Mouse (Mus musculus) ES-E14 (cell line): Measurements from ENCODE around the gene Anapc2. TPM values are rescaled to one million over a fixed set of nuclear protein-coding genes. Genes with fewer than 3 reads are reported as not detected.

Source experiments
- DNase-seq: peaks from one replicate; pipeline ENCODE4 v3.0.0-alpha.2; 2013; ENCODE audit warnings: low read depth, low spot score
- H3K27ac ChIP-seq: 2 replicates; pipeline ENCODE4 v1.5.1; 2012; ENCODE audit warnings: low read depth, mild to moderate bottlenecking, low read length, moderate library complexity, mixed read lengths; ENCODE audit not compliant: poor library complexity, insufficient read depth, severe bottlenecking
- H3K36me3 ChIP-seq: 2 replicates; pipeline ENCODE4 v1.6.1; 2012; ENCODE audit warnings: mild to moderate bottlenecking, low read length, moderate library complexity, mixed read lengths; ENCODE audit not compliant: control insufficient read depth, poor library complexity, insufficient read depth, severe bottlenecking
- H3K4me1 ChIP-seq, 2 experiments: fragments of 150-350 bp in 1 of 2; sonication (generic) in 1 of 2; 2 replicates each; pipeline ENCODE4 v1.6.1; 2012; ENCODE audit warnings: low read length in 2 of 2, mild to moderate bottlenecking in 1 of 2, mixed read lengths in 1 of 2; ENCODE audit not compliant: control insufficient read depth in 2 of 2, insufficient read depth in 2 of 2, poor library complexity in 1 of 2
- H3K4me3 ChIP-seq, 2 experiments: fragments of 150-350 bp in 1 of 2; sonication (generic) in 1 of 2; 2 replicates each; pipeline ENCODE4 v1.5.1; 2012; ENCODE audit warnings: low read length in 2 of 2, low read depth in 1 of 2, mild to moderate bottlenecking in 1 of 2, mixed read lengths in 1 of 2; ENCODE audit not compliant: insufficient read depth in 1 of 2, poor library complexity in 1 of 2, severe bottlenecking in 1 of 2
- H3K9ac ChIP-seq: 2 replicates; pipeline ENCODE4 v1.6.1; 2012; ENCODE audit warnings: low read depth, mild to moderate bottlenecking, low read length, mixed read lengths; ENCODE audit not compliant: poor library complexity, insufficient read depth, severe bottlenecking
- H3K9me3 ChIP-seq: fragments of 150-350 bp; sonication (generic); 2 replicates; pipeline ENCODE4 v1.6.1; 2012; ENCODE audit warnings: low read depth, mild to moderate bottlenecking, low read length; ENCODE audit not compliant: control insufficient read depth, insufficient read depth
- CHD2 ChIP-seq: IDR thresholded peaks from 2 replicates; pipeline ENCODE4 v1.6.1; 2014; ENCODE audit warnings: mild to moderate bottlenecking, low read depth, low read length, inconsistent platforms
- HCFC1 ChIP-seq: IDR thresholded peaks from 2 replicates; pipeline ENCODE4 v1.6.1; 2012; ENCODE audit warnings: low read length, inconsistent platforms, borderline replicate concordance; ENCODE audit not compliant: insufficient read depth
- MAFK ChIP-seq: IDR thresholded peaks from 2 replicates; pipeline ENCODE4 v1.6.1; 2014; ENCODE audit warnings: mild to moderate bottlenecking, low read depth, low read length, inconsistent platforms; ENCODE audit not compliant: insufficient read depth
- ZC3H11A ChIP-seq: IDR thresholded peaks from 2 replicates; pipeline ENCODE4 v1.6.1; 2012; ENCODE audit warnings: low read depth, mild to moderate bottlenecking, inconsistent platforms, low read length, borderline replicate concordance
- ZNF384 ChIP-seq: IDR thresholded peaks from 2 replicates; pipeline ENCODE4 v1.6.1; 2012; ENCODE audit warnings: low read depth, low read length, inconsistent platforms
- in situ Hi-C, 2 experiments: fragments of 600-800 bp; cut with MboI; formaldehyde crosslinking; loops; one replicate each; pipeline ENCODE4 v1.15.1; 2025; ENCODE audit warnings: low sequenced_read_pairs in 2 of 2, inconsistent platforms in 1 of 2; ENCODE audit not compliant: unreplicated experiment in 2 of 2
- total RNA-seq: library from RNA; depleted of rRNA; stranded (reverse); fragments of 300-350 nt; gene quantifications from 2 replicates; pipeline ENCODE4 v1.2.3, GENCODE M21; 2012

The Anapc2 gene
- total RNA-seq, 1 experiment: 25.2 TPM

DNA sequence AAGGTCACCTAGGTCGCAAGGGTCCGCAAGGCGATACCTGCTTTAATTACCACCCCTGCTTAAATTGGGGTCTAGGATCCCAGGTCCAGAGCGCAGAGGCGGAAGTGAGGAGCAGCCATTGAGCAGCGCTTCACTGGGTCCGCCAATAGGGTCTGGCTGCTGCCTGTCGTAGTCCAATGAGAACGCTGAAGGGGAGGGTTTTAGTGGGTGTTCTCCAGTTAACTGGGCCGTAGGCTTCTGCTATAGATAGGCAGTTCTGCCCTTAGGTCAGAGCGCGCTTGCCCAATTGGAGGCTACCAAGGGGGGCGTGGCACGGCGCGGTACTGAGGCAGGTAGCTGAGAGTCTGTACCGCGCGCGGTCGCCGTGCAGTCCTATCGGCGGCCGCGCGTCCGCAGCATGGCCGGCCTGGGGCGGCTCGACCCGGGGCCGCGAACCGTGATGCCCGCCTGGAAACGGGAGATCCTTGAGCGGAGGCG, 9.9 kb upstream of the Anapc2 start, which contains the start of gene Tprn:
Gene Tprn, plus strand, starts transcription at position 328 of the 477 bp plus-strand sequence.
- H3K9me3 ChIP-seq: no peaks in the 10 kb centered on the region
- H3K27ac ChIP-seq: peak within 1 kb of the TSS; percentile 49; the same call in 1 of the 2 replicates
- peak within 1 kb of the TSS; percentile 86 for H3K9ac ChIP-seq
- TF ChIP-seq CHD2 (peak; percentile 91), MAFK (no peak), HCFC1 (no peak)
- peaks cover 2% of the 10 kb centered on the region; the same call in 1 of the 2 replicates for H3K36me3 ChIP-seq
- DNase-seq: peak; percentile 96
- in situ Hi-C loops: no loop called here
- peaks cover 0 to 11% of the 10 kb centered on the region in 2 experiments; a peak in 1 of 4 replicates for H3K4me1 ChIP-seq
- H3K4me3 ChIP-seq: peak within 1 kb of the TSS; percentile 87 to 90

DNA sequence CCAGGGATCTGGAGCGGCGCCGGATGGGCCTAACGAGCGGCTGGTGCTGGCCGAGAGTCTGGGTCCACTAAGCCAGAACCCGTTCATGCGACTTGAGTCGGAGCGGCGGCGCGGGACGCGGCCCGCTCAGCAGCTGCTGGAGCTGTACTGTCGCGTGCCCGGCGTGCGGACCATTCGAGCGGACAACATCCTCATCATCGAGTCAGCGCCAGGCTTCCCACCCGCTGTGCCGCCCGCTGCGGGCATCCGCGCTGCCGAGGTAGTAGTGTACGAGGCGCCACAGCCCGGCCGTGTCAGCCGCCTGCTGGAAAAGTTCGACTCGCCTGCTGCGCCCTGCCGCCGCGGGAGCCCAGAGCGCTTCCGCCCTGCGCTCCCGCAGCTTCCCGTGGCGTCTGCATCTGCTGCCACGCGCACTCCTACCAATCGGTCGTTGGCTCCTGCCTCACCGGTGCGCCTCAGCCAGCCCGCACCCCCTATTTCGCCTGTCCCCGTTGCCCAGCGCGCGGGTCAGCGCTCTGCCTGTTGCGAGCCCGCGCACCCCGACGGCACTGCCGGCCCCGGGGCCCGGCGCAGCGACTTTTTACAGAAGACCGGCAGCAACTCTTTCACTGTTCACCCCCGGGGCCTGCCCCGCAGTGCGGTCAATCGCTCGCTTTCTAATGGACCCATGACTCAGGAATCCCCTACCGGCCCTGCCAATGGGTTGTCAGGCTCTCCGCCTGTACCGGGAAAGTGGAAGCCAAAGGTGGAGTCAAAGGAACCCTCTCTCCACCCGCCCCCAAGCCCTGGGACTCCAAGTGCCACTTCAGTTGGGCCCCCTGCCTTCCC, 9.3 kb upstream of the Anapc2 start:
- no peak for TF ChIP-seq ZC3H11A
- no peak for TF ChIP-seq MAFK
- no peak for TF ChIP-seq ZNF384
- no peak for TF ChIP-seq CHD2
- no peak for TF ChIP-seq HCFC1
- peak overlapping the region; percentile 22; the same call in 1 of the 2 replicates for H3K27ac ChIP-seq
- DNase-seq: no peak

GRCm38 (mm10) chr2:25263623-25264285, 8.5 kb upstream of the Anapc2 start:
- peaks cover 0 to 12% of the 10 kb centered on the region in 2 experiments; a peak in 1 of 4 replicates for H3K4me1 ChIP-seq
- DNase-seq: no peak

More for the DNA sequence above, 9.3 kb upstream of the Anapc2 start:
- in situ Hi-C loops: no loop called here
- H3K4me1 ChIP-seq: peaks cover 0 to 12% of the 10 kb centered on the region in 2 experiments; a peak in 1 of 4 replicates
- H3K9me3 ChIP-seq: no peaks in the 10 kb centered on the region
- H3K9ac ChIP-seq: peak overlapping the region; percentile 86
- peaks cover 2% of the 10 kb centered on the region; the same call in 1 of the 2 replicates for H3K36me3 ChIP-seq
- H3K4me3 ChIP-seq: peak overlapping the region; percentile 87 to 90

DNA sequence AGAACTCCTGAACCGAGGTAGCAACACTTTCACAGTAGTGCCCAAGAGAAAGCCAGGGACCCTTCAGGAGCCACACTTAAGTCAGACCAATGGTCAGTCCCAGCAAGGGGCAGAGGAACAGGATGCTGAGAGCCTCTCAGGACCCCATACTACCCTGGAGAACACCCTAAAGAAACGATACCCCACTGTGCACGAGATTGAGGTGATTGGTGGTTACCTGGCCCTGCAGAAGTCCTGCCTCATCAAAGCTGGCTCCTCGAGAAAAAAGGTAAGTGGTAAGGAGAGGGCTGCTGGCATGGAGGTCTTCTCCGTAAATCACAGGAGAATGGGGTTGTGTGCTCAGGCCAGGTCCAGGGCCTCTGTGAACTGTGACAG, 8.0 kb upstream of the Anapc2 start:
- H3K9ac ChIP-seq: peak overlapping the region; percentile 28
- in situ Hi-C loops: no loop called here

More at GRCm38 (mm10) chr2:25263623-25264285, 8.5 kb upstream of the Anapc2 start:
- Histone ChIP-seq H3K36me3 (peaks cover 2% of the 10 kb centered on the region; the same call in 1 of the 2 replicates), H3K9me3 (no peaks in the 10 kb centered on the region), H3K4me3 (peak overlapping the region; percentile 87 to 90), H3K9ac (peak overlapping the region; percentile 86), H3K27ac (no peak overlapping the region)
- in situ Hi-C loops: no loop called here
- TF ChIP-seq HCFC1 (no peak), CHD2 (no peak), MAFK (no peak), ZC3H11A (no peak), ZNF384 (no peak)

More for the DNA sequence above, 8.0 kb upstream of the Anapc2 start:
- H3K4me3 ChIP-seq: peak overlapping the region in 1 of 2 experiments; percentile 90; a peak in 1 of 4 replicates
- no peak for TF ChIP-seq ZC3H11A
- no peak for TF ChIP-seq CHD2
- TF ChIP-seq ZNF384: no peak
- TF ChIP-seq HCFC1: no peak
- TF ChIP-seq MAFK: no peak
- H3K9me3 ChIP-seq: no peaks in the 10 kb centered on the region
- H3K4me1 ChIP-seq: peaks cover 0 to 12% of the 10 kb centered on the region in 2 experiments; a peak in 1 of 4 replicates
- no peak for DNase-seq
- peaks cover 7% of the 10 kb centered on the region; the same call in 1 of the 2 replicates for H3K36me3 ChIP-seq
- no peak overlapping the region for H3K27ac ChIP-seq
